Mouse (Mus musculus): ENCODE data around the gene Irgm1. TPM values are rescaled to one million over a fixed set of nuclear protein-coding genes. Genes with fewer than 3 reads are reported as not detected.

The Irgm1 gene
- total and polyA plus RNA-seq, 3 experiments = 25.7 to 58.1 (median 49.0) TPM

GRCm38 (mm10) chr11:48918380-48918779, 46.9 kb upstream of the Irgm1 start:
- in situ Hi-C loops (cut with MboI; ENCODE audit: low pct_ligation_motif_present, low pct_unique_long_range_greater_than_20kb, low sequenced_read_pairs) = no loop called here
- Histone ChIP-seq H3K27ac (ENCODE audit: insufficient read depth, low read depth) (no peak overlapping the region), H3K79me2 (replicated peaks; ENCODE audit: control insufficient read depth, extremely low read depth, insufficient read depth, poor library complexity, severe bottlenecking) (no peaks in the 10 kb centered on the region), H3K4me1 (ENCODE audit: control insufficient read depth in 1 of 2, insufficient read depth in 2 of 2) (peaks cover 13 to 41% of the 10 kb centered on the region in 2 experiments), H3K4me2 (ENCODE audit: insufficient read depth, low read depth, poor library complexity, severe bottlenecking) (peak overlapping the region; percentile 69), H3K36me3 (replicated peaks in 1 of 2; ENCODE audit: control insufficient read depth in 1 of 2, insufficient read depth in 1 of 2, low read length in 1 of 2) (no peaks in the 10 kb centered on the region), H3K9ac (ENCODE audit: insufficient read depth, low read depth) (no peak overlapping the region), H3K4me3 (replicated peaks in 1 of 3; ENCODE audit: low read depth in 2 of 3, low read length in 2 of 3, poor library complexity in 1 of 3) (no peak overlapping the region), H3K9me3 (replicated peaks; ENCODE audit: low read length) (no peaks in the 10 kb centered on the region), H3K27me3 (replicated peaks) (no peaks in the 10 kb centered on the region)
- DNase-seq (ENCODE audit: extremely low read depth) = peak; percentile 29
- TF ChIP-seq USF1 (IDR thresholded peaks at IDR 0.05; ENCODE audit: low read depth, low read length) = no peak
- peak; percentile 83 for TF ChIP-seq JUN (IDR thresholded peaks at IDR 0.05; ENCODE audit: insufficient read depth, low read depth, low read length)
- no peak for TF ChIP-seq NRF1 (IDR thresholded peaks at IDR 0.05; ENCODE audit: low read depth, low read length)
- no peak for TF ChIP-seq ZMIZ1 (IDR thresholded peaks at IDR 0.05; ENCODE audit: low read depth, low read length)
- TF ChIP-seq EP300 (IDR thresholded peaks at IDR 0.05; ENCODE audit: low read length) = peak; percentile 76
- no peak for TF ChIP-seq CHD1 (IDR thresholded peaks at IDR 0.05; ENCODE audit: low read depth, low read length)
- TF ChIP-seq MYC (IDR thresholded peaks at IDR 0.05; ENCODE audit: low read depth, low read length) = 0 out of 2 replicates have a peak, but pooled peaks have one; percentile 6
- no peak for TF ChIP-seq USF2 (conservative IDR thresholded peaks at IDR 0.05; ENCODE audit: low read depth, low read length)
- no peak for TF ChIP-seq ELF1 (IDR thresholded peaks at IDR 0.05; ENCODE audit: low read depth, low read length)
- TF ChIP-seq ETS1 (conservative IDR thresholded peaks at IDR 0.05; ENCODE audit: low read depth, low read length) = peak; percentile 65
- TF ChIP-seq UBTF (IDR thresholded peaks at IDR 0.05; ENCODE audit: low read depth, low read length) = no peak
- no peak for TF ChIP-seq PAX5 (IDR thresholded peaks at IDR 0.05; ENCODE audit: low read length)
- no peak for TF ChIP-seq RAD21 (IDR thresholded peaks at IDR 0.05; ENCODE audit: low read depth, low read length)
- peak; percentile 75 for TF ChIP-seq JUND (conservative IDR thresholded peaks at IDR 0.05; ENCODE audit: low read depth, low read length)
- no peak for TF ChIP-seq MXI1 (IDR thresholded peaks at IDR 0.05; ENCODE audit: low read depth, low read length)
- dilution Hi-C loops (cut with MboI; ENCODE audit: extremely low pct_ligation_motif_present, extremely low pct_unique_long_range_greater_than_20kb, low sequenced_read_pairs) = no loop called here

GRCm38 (mm10) chr11:48913611-48914010, 42.1 kb upstream of the Irgm1 start:
- TF ChIP-seq KAT2A (IDR thresholded peaks at IDR 0.05; ENCODE audit: insufficient replicate concordance, low read length) = no peak
- TF ChIP-seq CHD2 (IDR thresholded peaks at IDR 0.05; ENCODE audit: low read length) = no peak
- TF ChIP-seq ZNF384 (IDR thresholded peaks at IDR 0.05; ENCODE audit: low read depth, low read length) = peak; percentile 37; the same call in 1 of the 2 replicates
- H3K4me1 ChIP-seq (ENCODE audit: control insufficient read depth in 1 of 2, insufficient read depth in 2 of 2) = peaks cover 9 to 45% of the 10 kb centered on the region in 2 experiments
- dilution Hi-C loops (cut with MboI; ENCODE audit: extremely low pct_ligation_motif_present, extremely low pct_unique_long_range_greater_than_20kb, low sequenced_read_pairs) = no loop called here
- H3K9ac ChIP-seq (ENCODE audit: insufficient read depth, low read depth) = no peak overlapping the region
- H3K36me3 ChIP-seq (replicated peaks in 1 of 2; ENCODE audit: control insufficient read depth in 1 of 2, insufficient read depth in 1 of 2, low read length in 1 of 2) = peaks cover 0 to 4% of the 10 kb centered on the region in 2 experiments
- in situ Hi-C loops (cut with MboI; ENCODE audit: low pct_ligation_motif_present, low pct_unique_long_range_greater_than_20kb, low sequenced_read_pairs) = no loop called here
- no peak overlapping the region for H3K27ac ChIP-seq (ENCODE audit: insufficient read depth, low read depth)
- H3K4me3 ChIP-seq (replicated peaks in 1 of 3; ENCODE audit: low read depth in 2 of 3, low read length in 2 of 3, poor library complexity in 1 of 3) = no peak overlapping the region
- H3K9me3 ChIP-seq (replicated peaks; ENCODE audit: low read length) = no peaks in the 10 kb centered on the region
- peak; percentile 31 for DNase-seq (ENCODE audit: extremely low read depth)
- no peak overlapping the region for H3K4me2 ChIP-seq (ENCODE audit: insufficient read depth, low read depth, poor library complexity, severe bottlenecking)
- no peaks in the 10 kb centered on the region for H3K79me2 ChIP-seq (replicated peaks; ENCODE audit: control insufficient read depth, extremely low read depth, insufficient read depth, poor library complexity, severe bottlenecking)
- no peaks in the 10 kb centered on the region for H3K27me3 ChIP-seq (replicated peaks)

Measured in CH12.LX (cell line).